Comparison of ENCODE assay signal across 8 mouse cellular contexts in the genomic region with DNA sequence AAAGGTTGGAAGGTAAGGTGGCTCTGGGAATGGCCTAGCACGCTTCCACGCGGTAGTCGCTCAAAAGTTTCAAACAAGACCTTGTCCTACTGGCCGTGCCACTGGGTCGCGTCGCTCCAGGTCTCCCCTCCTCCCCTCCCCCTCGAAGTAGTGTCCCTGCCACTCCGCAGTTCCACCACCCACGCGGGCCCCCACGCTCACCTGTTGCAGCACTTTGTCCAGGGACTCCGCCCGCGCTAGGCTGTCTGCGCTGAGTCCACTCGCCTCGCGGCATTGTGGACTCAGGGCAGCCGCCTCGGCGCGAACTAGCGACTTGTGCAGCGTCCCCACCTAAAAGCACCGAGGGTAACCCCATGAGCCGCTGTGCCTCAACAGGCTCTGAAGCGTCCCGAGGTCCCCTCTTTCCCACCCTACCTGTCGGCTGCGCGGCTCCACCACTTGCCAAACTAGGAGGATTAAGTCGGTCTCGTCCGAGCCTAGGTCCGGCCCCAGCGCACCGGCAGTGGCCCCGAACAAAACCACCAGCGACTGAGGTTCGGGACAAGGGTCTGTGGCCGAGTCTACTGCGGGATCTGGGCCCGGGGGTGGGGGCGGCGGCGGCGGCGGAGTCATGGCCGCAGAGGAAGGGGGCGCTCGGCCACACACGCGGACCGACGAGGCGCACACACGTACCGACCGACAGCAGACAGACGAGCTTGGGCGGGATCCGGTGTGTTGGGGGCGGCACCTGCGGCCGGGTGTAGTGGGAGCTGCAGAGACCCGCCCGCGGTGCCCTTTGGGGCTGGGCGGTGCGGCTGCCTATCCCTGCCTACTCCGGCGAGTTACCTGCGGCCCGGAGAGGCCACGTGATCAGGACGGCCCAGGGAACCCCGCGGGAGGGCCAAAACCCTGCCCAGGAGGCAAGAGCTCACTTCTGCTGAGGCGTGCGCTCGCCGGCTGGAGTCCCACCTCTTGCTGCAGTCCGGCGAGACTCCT. TPM values are rescaled to one million over a fixed set of nuclear protein-coding genes. Genes with fewer than 3 reads are reported as not detected.
DNase-seq lines count a peak whose midpoint lies in the region; ATAC-seq and TF ChIP-seq lines count a peak whose summit lies in the region.

A gene (minus strand): TSS at position 819 of the 975 bp plus-strand sequence.

- 0 out of 2 replicates have a peak within 1 kb of the TSS, but pooled peaks have one; percentile 7 for H3K27ac ChIP-seq in heart, embryonic 12.5 days (ENCODE audit: poor library complexity, severe bottlenecking)
- H3K27ac ChIP-seq in kidney, postnatal 0 days = peak within 1 kb of the TSS; percentile 94
- H3K27ac ChIP-seq in stomach, embryonic 15.5 days = peak within 1 kb of the TSS; percentile 88

- no peak for TF ChIP-seq CTCF in kidney, postnatal 0 days (IDR thresholded peaks at IDR 0.05; ENCODE audit: low read depth)

- H3K4me2 ChIP-seq in heart, embryonic 12.5 days = peak within 1 kb of the TSS; percentile 97
- peak within 1 kb of the TSS; percentile 89 for H3K4me2 ChIP-seq in kidney, postnatal 0 days (ENCODE audit: low read length)
- H3K4me2 ChIP-seq in stomach, embryonic 15.5 days = peak within 1 kb of the TSS; percentile 86

- ATAC-seq in CD4-positive, CD25-positive, alpha-beta regulatory T cell, adult 4 months = peak; percentile 31
- peak; percentile 64 for ATAC-seq in heart, embryonic 12.5 days (ENCODE audit: insufficient number of reproducible peaks, low FRiP score)
- ATAC-seq in kidney, postnatal 0 days (replicated peaks; ENCODE audit: low FRiP score, low read depth) = peak; percentile 78
- ATAC-seq in stomach, embryonic 15.5 days (ENCODE audit: insufficient read depth, low FRiP score, low read depth) = peak; percentile 74
- ATAC-seq in monocyte, adult 5-6 weeks (replicated peaks; ENCODE audit: insufficient number of reproducible peaks, low FRiP score, low TSS enrichment, poor library complexity, severe bottlenecking) = no peak

- H3K9me3 ChIP-seq in heart, embryonic 12.5 days (replicated peaks) = no peaks in the 10 kb centered on the region
- H3K9me3 ChIP-seq in kidney, postnatal 0 days (replicated peaks; ENCODE audit: low read length) = no peaks in the 10 kb centered on the region
- no peaks in the 10 kb centered on the region for H3K9me3 ChIP-seq in stomach, embryonic 15.5 days

- DNase-seq in adrenal gland, postnatal 36 days = peak; percentile 51 to 71
- DNase-seq in kidney, postnatal 0 days (ENCODE audit: low spot score) = peak; percentile 54
- peak; percentile 92 for DNase-seq in lung, postnatal 25 days (ENCODE audit: low spot score)
- DNase-seq in cerebellum, postnatal 10 days = no peak

- peaks cover 15% of the 10 kb centered on the region for H3K36me3 ChIP-seq in heart, embryonic 12.5 days
- peaks cover 11% of the 10 kb centered on the region for H3K36me3 ChIP-seq in kidney, postnatal 0 days (ENCODE audit: insufficient read depth, low read length)
- H3K36me3 ChIP-seq in stomach, embryonic 15.5 days = peaks cover 11% of the 10 kb centered on the region

- H3K4me3 ChIP-seq in heart, embryonic 12.5 days = peak within 1 kb of the TSS; percentile 56
- H3K4me3 ChIP-seq in kidney, postnatal 0 days (replicated peaks; ENCODE audit: low read depth, low read length) = peak within 1 kb of the TSS; percentile 49
- peak within 1 kb of the TSS; percentile 47 for H3K4me3 ChIP-seq in stomach, embryonic 15.5 days (replicated peaks)

- H3K4me1 ChIP-seq in heart, embryonic 12.5 days (replicated peaks) = peaks cover 35% of the 10 kb centered on the region
- peaks cover 6% of the 10 kb centered on the region for H3K4me1 ChIP-seq in kidney, postnatal 0 days (replicated peaks; ENCODE audit: insufficient read depth, low read length)
- H3K4me1 ChIP-seq in stomach, embryonic 15.5 days = peaks cover 23% of the 10 kb centered on the region

- H3K9ac ChIP-seq in heart, embryonic 12.5 days = peak within 1 kb of the TSS; percentile 71
- H3K9ac ChIP-seq in kidney, postnatal 0 days (ENCODE audit: low read depth, low read length) = peak within 1 kb of the TSS; percentile 77
- peak within 1 kb of the TSS; percentile 29 for H3K9ac ChIP-seq in stomach, embryonic 15.5 days

- WGBS in heart, embryonic 12.5 days = under 1% methylated on average over 78 of the region's 86 CpGs
- under 1% methylated on average over 86 of the region's 86 CpGs for WGBS in kidney, postnatal 0 days
- under 1% methylated on average over 79 of the region's 86 CpGs for WGBS in stomach, embryonic 15.5 days

- peaks cover 42% of the 10 kb centered on the region for H3K27me3 ChIP-seq in heart, embryonic 12.5 days (replicated peaks)
- no peaks in the 10 kb centered on the region for H3K27me3 ChIP-seq in kidney, postnatal 0 days (ENCODE audit: insufficient read depth, low read length)
- peaks cover 30% of the 10 kb centered on the region for H3K27me3 ChIP-seq in stomach, embryonic 15.5 days (replicated peaks)

RNA-seq across cellular contexts. Expression of the gene that starts here (rescaled TPM):
- not detected for polyA plus RNA-seq in CD4-positive, CD25-positive, alpha-beta regulatory T cell, adult 4 months (2017; shearing (Covaris generic))
- total RNA-seq in adrenal gland, postnatal 36 days (2021) = 1 to 10 TPM; 1.1 to 3.5 TPM
- 0.77 and 0.85 TPM in 2 replicates for polyA plus RNA-seq in heart, embryonic 12.5 days (2016; fragmentation: Nextera tagmentation; extraction: Ambion mirVana)
- polyA plus RNA-seq in kidney, postnatal 0 days (2015; fragmentation: Nextera tagmentation; extraction: Ambion mirVana) = 21.0 and 21.2 TPM in 2 replicates
- 45.8 and 46.1 TPM in 2 replicates for polyA plus RNA-seq in stomach, embryonic 15.5 days (2015; fragmentation: Nextera tagmentation; extraction: Ambion mirVana)
- not detected in 3 replicates for total RNA-seq in monocyte, adult 5-6 weeks (2017)

Comparison
In these comparisons a context has a peak if more than half of its experiments do, and no peak if none do; other contexts are left out.
1. RNA of the gene that starts here (polyA plus RNA-seq): 45.8 to 46.1 TPM in stomach, embryonic 15.5 days and 21.0 to 21.2 TPM in kidney, postnatal 0 days; 0.77 to 0.85 TPM in heart, embryonic 12.5 days and not detected in CD4-positive, CD25-positive, alpha-beta regulatory T cell, adult 4 months; every median in the first group is over 10 times any median in the second.
2. Peak in ATAC-seq in CD4-positive, CD25-positive, alpha-beta regulatory T cell, adult 4 months; RNA of the gene not detected or under 1 TPM.
3. Peak in ATAC-seq, H3K4me3 ChIP-seq, H3K27ac ChIP-seq, H3K9ac ChIP-seq and H3K4me2 ChIP-seq in heart, embryonic 12.5 days; RNA of the gene not detected or under 1 TPM.
4. DNase-seq: peak in adrenal gland, postnatal 36 days (2 of 2), kidney, postnatal 0 days (single experiment) and lung, postnatal 25 days (single experiment); none in cerebellum, postnatal 10 days (0 of 2).
5. H3K27ac ChIP-seq: peak in every context shown above with its lines; median percentile 94 in kidney, postnatal 0 days; 88 in stomach, embryonic 15.5 days; 7 in heart, embryonic 12.5 days.
6. Peak in every context shown above with its lines, with median percentiles within 50 percentile points of each other: H3K4me2 ChIP-seq, H3K4me3 ChIP-seq and H3K9ac ChIP-seq.